Mouse (Mus musculus): ENCODE results near the gene Top2b. TPM values are rescaled to one million over a fixed set of nuclear protein-coding genes. Genes with fewer than 3 reads are reported as not detected.
A peak's percentile ranks its signal among the peaks of the same experiment; 100 is the strongest.

Top2b gene
- polyA plus RNA-seq, 1 experiment from 2014 or later = 80.2 TPM

GRCm38 (mm10) chr14:16434396-16435171 lies 69.6 kb downstream of the Top2b start:
- Histone ChIP-seq H3K4me3 (ENCODE audit: low read depth, low read length) (no peak overlapping the region), H3K4me2 (ENCODE audit: low read depth, low read length) (no peak overlapping the region), H3K36me3 (ENCODE audit: control insufficient read depth, insufficient read depth, low read length) (peaks cover 45% of the 10 kb centered on the region), H3K27ac (replicated peaks; ENCODE audit: low read depth, low read length) (no peak overlapping the region), H3K27me3 (replicated peaks; ENCODE audit: control insufficient read depth, insufficient read depth, low read length) (no peaks in the 10 kb centered on the region), H3K9ac (ENCODE audit: low read depth, low read length) (no peak overlapping the region), H3K4me1 (ENCODE audit: control insufficient read depth, insufficient read depth, low read length) (no peaks in the 10 kb centered on the region), H3K9me3 (ENCODE audit: control insufficient read depth, low read length) (no peaks in the 10 kb centered on the region)
- ATAC-seq (ENCODE audit: low read depth) (peak; percentile 45; the same call in 1 of the 2 replicates), DNase-seq (ENCODE audit: low spot score) (peak; percentile 31)
- WGBS = 50% methylated on average over 3 of the region's 3 CpGs

- no peaks in the 10 kb centered on the region for H3K27me3 ChIP-seq (replicated peaks; ENCODE audit: control insufficient read depth, insufficient read depth, low read length)
- H3K9ac ChIP-seq (ENCODE audit: low read depth, low read length) = no peak overlapping the region
- peaks cover 19% of the 10 kb centered on the region; the same call in 1 of the 2 replicates for H3K36me3 ChIP-seq (ENCODE audit: control insufficient read depth, insufficient read depth, low read length)
- no peak overlapping the region for H3K4me2 ChIP-seq (ENCODE audit: low read depth, low read length)
- no peaks in the 10 kb centered on the region for H3K9me3 ChIP-seq (ENCODE audit: control insufficient read depth, low read length)
- no peak for DNase-seq (ENCODE audit: low spot score)
- H3K4me1 ChIP-seq (ENCODE audit: control insufficient read depth, insufficient read depth, low read length) = no peaks in the 10 kb centered on the region
- no peak overlapping the region for H3K4me3 ChIP-seq (ENCODE audit: low read depth, low read length)
- 95% methylated on average over 4 of the region's 4 CpGs for WGBS
- no peak overlapping the region for H3K27ac ChIP-seq (replicated peaks; ENCODE audit: low read depth, low read length)
- no peak for ATAC-seq (ENCODE audit: low read depth)
Measured at GRCm38 (mm10) chr14:16437386-16437785, 72.4 kb downstream of the Top2b start.

GRCm38 (mm10) chr14:16439385-16440126 lies 74.6 kb downstream of the Top2b start:
- no peaks in the 10 kb centered on the region for H3K27me3 ChIP-seq (replicated peaks; ENCODE audit: control insufficient read depth, insufficient read depth, low read length)
- no peak overlapping the region for H3K9ac ChIP-seq (ENCODE audit: low read depth, low read length)
- WGBS = 60% methylated on average over 6 of the region's 6 CpGs
- DNase-seq (ENCODE audit: low spot score) = no peak
- no peak overlapping the region for H3K4me3 ChIP-seq (ENCODE audit: low read depth, low read length)
- H3K27ac ChIP-seq (replicated peaks; ENCODE audit: low read depth, low read length) = no peak overlapping the region
- H3K9me3 ChIP-seq (ENCODE audit: control insufficient read depth, low read length) = no peaks in the 10 kb centered on the region
- ATAC-seq (ENCODE audit: low read depth) = peak; percentile 16; the same call in 1 of the 2 replicates
- H3K4me1 ChIP-seq (ENCODE audit: control insufficient read depth, insufficient read depth, low read length) = no peaks in the 10 kb centered on the region
- no peak overlapping the region for H3K4me2 ChIP-seq (ENCODE audit: low read depth, low read length)
- H3K36me3 ChIP-seq (ENCODE audit: control insufficient read depth, insufficient read depth, low read length) = peaks cover 15% of the 10 kb centered on the region; the same call in 1 of the 2 replicates

GRCm38 (mm10) chr14:16444859-16445258 lies 79.9 kb downstream of the Top2b start:
- Histone ChIP-seq H3K4me2 (ENCODE audit: low read depth, low read length) (no peak overlapping the region), H3K9me3 (ENCODE audit: control insufficient read depth, low read length) (no peaks in the 10 kb centered on the region), H3K4me3 (ENCODE audit: low read depth, low read length) (no peak overlapping the region), H3K27ac (replicated peaks; ENCODE audit: low read depth, low read length) (no peak overlapping the region), H3K36me3 (ENCODE audit: control insufficient read depth, insufficient read depth, low read length) (no peaks in the 10 kb centered on the region), H3K4me1 (ENCODE audit: control insufficient read depth, insufficient read depth, low read length) (no peaks in the 10 kb centered on the region; the same call in 1 of the 2 replicates), H3K27me3 (replicated peaks; ENCODE audit: control insufficient read depth, insufficient read depth, low read length) (no peaks in the 10 kb centered on the region), H3K9ac (ENCODE audit: low read depth, low read length) (no peak overlapping the region)
- 59% methylated on average over 4 of the region's 4 CpGs for WGBS
- DNase-seq (ENCODE audit: low spot score) (no peak), ATAC-seq (ENCODE audit: low read depth) (no peak)

GRCm38 (mm10) chr14:16447587-16447986 lies 82.6 kb downstream of the Top2b start:
- H3K9me3 ChIP-seq (ENCODE audit: control insufficient read depth, low read length) = no peaks in the 10 kb centered on the region
- no peak for ATAC-seq (ENCODE audit: low read depth)
- H3K36me3 ChIP-seq (ENCODE audit: control insufficient read depth, insufficient read depth, low read length) = no peaks in the 10 kb centered on the region
- no peak for DNase-seq (ENCODE audit: low spot score)
- H3K4me2 ChIP-seq (ENCODE audit: low read depth, low read length) = no peak overlapping the region
- H3K27me3 ChIP-seq (replicated peaks; ENCODE audit: control insufficient read depth, insufficient read depth, low read length) = no peaks in the 10 kb centered on the region
- H3K4me1 ChIP-seq (ENCODE audit: control insufficient read depth, insufficient read depth, low read length) = no peaks in the 10 kb centered on the region; the same call in 1 of the 2 replicates
- H3K27ac ChIP-seq (replicated peaks; ENCODE audit: low read depth, low read length) = no peak overlapping the region
- H3K9ac ChIP-seq (ENCODE audit: low read depth, low read length) = no peak overlapping the region
- 41% methylated on average over 3 of the region's 3 CpGs for WGBS
- H3K4me3 ChIP-seq (ENCODE audit: low read depth, low read length) = no peak overlapping the region

GRCm38 (mm10) chr14:16448269-16448987 lies 83.4 kb downstream of the Top2b start:
- Histone ChIP-seq H3K9me3 (ENCODE audit: control insufficient read depth, low read length) (no peaks in the 10 kb centered on the region), H3K27ac (replicated peaks; ENCODE audit: low read depth, low read length) (no peak overlapping the region), H3K36me3 (ENCODE audit: control insufficient read depth, insufficient read depth, low read length) (no peaks in the 10 kb centered on the region), H3K9ac (ENCODE audit: low read depth, low read length) (no peak overlapping the region), H3K4me1 (ENCODE audit: control insufficient read depth, insufficient read depth, low read length) (no peaks in the 10 kb centered on the region; the same call in 1 of the 2 replicates), H3K4me3 (ENCODE audit: low read depth, low read length) (no peak overlapping the region), H3K4me2 (ENCODE audit: low read depth, low read length) (no peak overlapping the region), H3K27me3 (replicated peaks; ENCODE audit: control insufficient read depth, insufficient read depth, low read length) (no peaks in the 10 kb centered on the region)
- DNase-seq (ENCODE audit: low spot score) (peak; percentile 53), ATAC-seq (ENCODE audit: low read depth) (peak; percentile 91)
- WGBS = 54% methylated on average over 4 of the region's 4 CpGs

- DNase-seq (ENCODE audit: low spot score) = no peak
Measured at GRCm38 (mm10) chr14:16478606-16479323, 113.8 kb downstream of the Top2b start.

GRCm38 (mm10) chr14:16479521-16479920 lies 114.5 kb downstream of the Top2b start:
- H3K36me3 ChIP-seq (ENCODE audit: control insufficient read depth, insufficient read depth, low read length) = no peaks in the 10 kb centered on the region
- no peak overlapping the region for H3K9ac ChIP-seq (ENCODE audit: low read depth, low read length)
- no peaks in the 10 kb centered on the region for H3K27me3 ChIP-seq (replicated peaks; ENCODE audit: control insufficient read depth, insufficient read depth, low read length)
- H3K27ac ChIP-seq (replicated peaks; ENCODE audit: low read depth, low read length) = no peak overlapping the region
- no peaks in the 10 kb centered on the region for H3K9me3 ChIP-seq (ENCODE audit: control insufficient read depth, low read length)
- no peak overlapping the region for H3K4me2 ChIP-seq (ENCODE audit: low read depth, low read length)
- ATAC-seq (ENCODE audit: low read depth) = no peak
- H3K4me1 ChIP-seq (ENCODE audit: control insufficient read depth, insufficient read depth, low read length) = peaks cover 14% of the 10 kb centered on the region
- no peak for DNase-seq (ENCODE audit: low spot score)
- WGBS = 82% methylated on average over 2 of the region's 2 CpGs
- no peak overlapping the region for H3K4me3 ChIP-seq (ENCODE audit: low read depth, low read length)

More at GRCm38 (mm10) chr14:16478606-16479323, 113.8 kb downstream of the Top2b start:
- Histone ChIP-seq H3K9ac (ENCODE audit: low read depth, low read length) (no peak overlapping the region), H3K27me3 (replicated peaks; ENCODE audit: control insufficient read depth, insufficient read depth, low read length) (no peaks in the 10 kb centered on the region), H3K4me3 (ENCODE audit: low read depth, low read length) (no peak overlapping the region), H3K4me1 (ENCODE audit: control insufficient read depth, insufficient read depth, low read length) (peaks cover 7% of the 10 kb centered on the region; the same call in 1 of the 2 replicates), H3K36me3 (ENCODE audit: control insufficient read depth, insufficient read depth, low read length) (no peaks in the 10 kb centered on the region), H3K27ac (replicated peaks; ENCODE audit: low read depth, low read length) (no peak overlapping the region), H3K9me3 (ENCODE audit: control insufficient read depth, low read length) (no peaks in the 10 kb centered on the region), H3K4me2 (ENCODE audit: low read depth, low read length) (no peak overlapping the region)
- WGBS = 91% methylated on average over 1 of the region's 1 CpGs
- no peak for ATAC-seq (ENCODE audit: low read depth)
